Mouse (Mus musculus) A20 (cell line): ENCODE results near the gene Med7.
A peak's percentile ranks its signal among the peaks of the same experiment; 100 is the strongest.
"Not testable (repeated sequence)": the region's sequence is repeated elsewhere in the genome, so short reads cannot be mapped to it uniquely, and the experiment has no call there.

Experiments
- DNase-seq: peaks from one replicate; pipeline ENCODE4 v3.0.0-alpha.2; 2011; ENCODE audit warnings: low read depth, low spot score

Gene Med7

DNA sequence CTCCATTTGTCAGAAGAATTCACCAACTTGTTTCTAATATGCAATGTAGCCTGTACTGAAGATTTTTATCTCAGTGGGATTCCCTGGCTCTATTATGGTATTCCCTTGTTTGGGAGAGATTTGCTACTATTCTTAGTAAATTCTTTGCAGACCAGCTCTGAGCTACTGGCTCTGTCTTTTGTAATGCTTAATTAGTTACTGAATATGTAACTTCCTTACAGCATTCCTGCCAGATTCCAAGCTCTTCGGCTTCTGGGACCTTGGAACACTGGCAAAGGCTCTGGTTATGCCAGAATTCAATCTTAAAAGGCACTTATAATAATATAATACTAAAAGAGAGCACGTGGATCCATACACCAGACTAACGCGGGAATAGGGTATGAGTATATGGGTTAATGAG is 8.6 kb upstream of the Med7 start:
- DNase-seq, result not testable (repeated sequence)

DNA sequence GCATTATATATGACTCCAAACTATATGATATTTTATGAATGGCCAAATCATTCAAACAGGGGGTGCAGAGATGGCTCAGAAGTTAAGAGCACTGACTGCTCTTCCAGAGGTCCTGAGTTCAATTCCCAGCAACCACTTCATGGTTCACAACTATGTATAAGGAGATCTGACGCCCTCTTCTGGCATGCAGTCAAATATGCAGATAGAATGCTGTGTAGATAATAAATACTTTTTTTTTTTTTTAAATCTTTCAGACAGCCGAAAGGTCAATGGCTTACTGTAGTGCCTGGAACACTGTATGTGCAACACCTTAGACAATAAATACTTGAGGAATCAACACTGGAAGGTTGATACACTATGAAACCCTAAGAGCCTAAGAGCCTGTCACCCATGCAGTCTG is 6.6 kb upstream of the Med7 start:
- DNase-seq, result no peak

DNA sequence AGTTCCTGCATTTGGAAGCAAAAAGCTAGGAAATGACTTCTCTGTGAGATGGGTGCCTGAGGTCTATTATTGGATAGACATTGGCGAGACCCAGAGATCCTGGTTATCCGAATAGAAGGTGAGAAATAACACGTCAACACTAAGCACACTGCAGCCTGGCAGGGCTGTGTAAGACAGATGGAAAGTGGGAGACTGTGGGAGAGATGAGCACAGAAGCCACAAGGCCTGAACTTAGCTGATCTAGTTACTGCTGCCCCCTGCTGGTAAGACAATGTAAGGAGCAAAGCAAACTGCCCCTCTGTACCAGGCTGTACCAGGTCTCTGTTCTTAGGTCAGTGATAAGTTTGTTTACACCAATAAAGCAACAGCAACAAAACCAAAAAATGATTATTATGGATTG is 5.6 kb upstream of the Med7 start:
- peak; percentile 86 for DNase-seq

DNA sequence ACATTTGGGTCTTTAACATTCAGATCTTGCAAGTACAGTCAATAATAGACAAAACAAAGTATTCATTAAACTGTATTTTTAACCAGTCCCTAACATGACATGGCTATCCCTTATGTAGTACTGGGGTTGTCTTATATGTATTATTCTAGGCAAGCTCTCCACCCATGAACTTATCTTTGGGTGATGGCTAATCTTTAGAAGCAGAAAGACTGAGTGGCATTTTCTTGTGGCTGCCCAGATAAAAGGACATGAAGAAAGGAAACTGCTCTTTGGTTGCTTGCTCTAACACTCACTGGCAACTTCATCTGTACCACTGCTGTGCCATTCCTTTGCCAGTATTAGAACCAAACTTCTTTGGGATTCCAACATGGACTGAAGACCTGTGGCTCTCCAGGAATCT is 1.4 kb upstream of the Med7 start:
- DNase-seq, result no peak

DNA sequence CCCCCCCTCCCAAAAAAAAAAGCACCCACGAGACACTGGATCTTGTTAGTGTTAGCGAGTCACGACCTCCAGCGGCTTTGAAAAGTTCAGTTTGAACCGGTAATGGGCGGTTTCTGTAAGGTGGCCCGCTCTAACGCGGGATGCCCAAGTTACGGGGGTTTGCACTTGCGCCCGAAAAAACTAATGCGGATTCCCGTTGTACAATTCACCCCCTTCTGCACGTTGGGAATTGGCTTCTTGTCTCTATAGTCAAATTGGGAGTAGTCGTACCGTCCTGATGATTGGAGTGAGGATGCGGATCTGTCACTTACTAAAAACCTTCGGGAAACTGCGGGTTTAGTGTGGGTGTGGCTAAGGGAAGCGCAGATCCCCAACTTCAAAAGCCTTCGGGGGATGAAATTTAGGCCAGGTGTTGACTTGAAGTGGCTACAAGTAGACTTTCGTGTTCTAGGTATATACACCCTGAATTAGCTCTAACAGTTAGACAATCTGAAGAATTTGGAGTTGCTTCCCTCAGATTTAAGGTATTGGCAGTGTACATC is 805 bp downstream of the Med7 start:
- peak; percentile 81 for DNase-seq

GRCm38 (mm10) chr11:46439005-46439543 is 2.3 kb downstream of the Med7 start:
- DNase-seq, result no peak

DNA sequence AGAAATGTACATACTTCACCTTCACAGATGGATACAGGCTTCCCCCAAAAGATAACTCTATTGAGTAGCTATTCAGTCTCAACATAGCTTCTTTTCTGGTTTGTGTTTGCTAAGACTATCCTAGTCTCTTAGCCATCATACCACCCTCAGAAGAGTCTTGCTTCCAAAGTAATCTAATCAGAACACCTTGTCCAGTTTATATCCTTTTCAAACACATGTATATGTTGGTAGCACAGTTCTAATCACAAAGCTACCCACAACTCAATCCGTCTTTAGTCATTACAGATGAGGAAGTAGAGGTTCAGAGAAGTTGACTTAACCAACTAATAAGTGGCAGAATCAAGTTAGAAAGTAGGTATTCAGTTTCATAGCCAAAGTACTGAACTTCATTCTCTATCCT is 5.0 kb downstream of the Med7 start:
- peak; percentile 35 for DNase-seq

DNA sequence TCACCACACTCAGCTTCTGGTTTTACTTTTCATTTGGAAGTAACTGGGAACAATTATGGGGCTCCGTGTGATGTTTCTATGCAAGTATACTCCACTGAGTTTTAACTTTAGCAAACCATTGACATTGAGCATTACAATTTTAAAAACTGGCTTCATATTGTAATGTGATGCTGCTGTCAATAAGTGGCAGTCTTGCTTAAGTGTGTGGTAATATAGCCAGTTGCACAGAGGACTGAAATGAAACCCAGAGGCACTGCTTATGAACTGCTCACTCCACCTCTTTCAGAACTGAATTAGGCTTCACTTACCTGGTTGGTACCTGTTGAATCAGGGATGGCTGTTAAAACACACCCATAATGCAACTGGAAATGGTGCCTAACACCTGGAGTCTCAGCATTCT is 6.4 kb downstream of the Med7 start:
- peak; percentile 47 for DNase-seq

GRCm38 (mm10) chr11:46443979-46444378 is 7.3 kb downstream of the Med7 start:
- no peak for DNase-seq

- DNase-seq, result no peak
Measured at GRCm38 (mm10) chr11:46446150-46446549, 9.4 kb downstream of the Med7 start.

DNA sequence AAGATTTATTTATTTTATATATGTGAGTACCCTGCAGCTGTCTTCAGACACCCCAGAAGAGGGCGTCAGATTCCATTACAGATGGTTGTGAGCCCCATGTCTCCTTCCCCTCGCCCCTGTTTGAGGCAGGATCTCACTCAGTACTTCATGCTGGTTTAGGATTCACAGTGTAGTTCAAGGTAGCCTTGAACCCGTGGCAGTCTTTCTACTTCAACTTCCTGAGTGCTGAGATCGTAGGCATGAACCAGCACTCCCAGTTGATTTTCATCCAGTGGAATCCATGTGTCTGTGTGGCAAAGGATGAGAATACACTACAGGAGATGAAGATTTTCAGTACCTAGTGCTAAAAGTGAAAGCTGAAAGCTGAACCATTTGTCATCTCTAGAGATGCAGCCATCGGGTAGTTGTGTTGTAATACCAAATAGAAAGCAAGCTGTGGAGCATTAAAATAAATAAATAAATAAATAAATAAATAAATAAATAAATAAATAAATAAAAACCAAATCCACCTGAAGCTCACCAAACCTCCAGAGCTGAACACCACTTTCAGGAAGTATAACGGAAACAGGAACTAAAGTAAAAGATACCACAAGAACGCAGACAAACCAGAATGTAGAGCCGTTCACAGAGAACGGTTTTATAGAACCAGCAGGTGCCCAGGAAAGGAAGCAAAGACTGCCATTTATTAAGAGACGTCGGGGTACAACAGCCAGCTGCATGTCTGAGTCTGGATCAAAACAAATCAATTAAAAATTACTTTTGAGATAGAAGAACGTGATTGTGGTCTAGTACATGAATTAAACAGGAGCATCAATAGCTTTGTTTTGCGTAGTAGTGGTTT is 11.1 kb downstream of the Med7 start:
- DNase-seq, result peak; percentile 83

DNA sequence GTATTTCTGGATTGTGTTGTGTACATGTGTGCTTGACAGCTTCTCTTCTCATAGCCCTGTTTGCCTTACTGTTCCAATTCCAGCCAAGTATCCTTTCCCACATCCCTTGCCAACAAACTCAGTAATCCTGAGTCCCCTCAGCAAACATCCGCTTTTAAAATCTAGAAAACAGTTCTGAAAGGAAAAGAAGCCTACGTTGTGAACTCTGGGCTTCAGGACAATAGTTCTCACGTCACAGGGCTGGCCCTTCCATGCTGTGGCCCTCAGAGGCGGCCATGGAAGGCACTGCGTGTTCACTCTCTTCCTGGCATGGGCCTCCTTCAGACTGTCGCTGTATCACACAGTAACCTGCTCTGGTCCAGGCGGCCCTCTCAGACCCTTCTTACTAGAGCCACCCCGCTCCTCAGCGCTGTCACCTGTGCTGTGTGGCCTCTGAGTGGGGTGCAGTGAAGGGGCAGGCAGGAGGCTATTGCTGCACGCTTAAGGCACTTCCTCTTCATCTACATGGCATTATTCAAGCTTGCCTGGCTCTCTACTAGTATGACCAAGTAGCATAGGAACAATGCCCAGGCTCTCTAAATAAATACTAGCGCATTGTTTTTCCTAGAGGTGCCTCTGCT is 12.8 kb downstream of the Med7 start:
- no peak for DNase-seq

- no peak for DNase-seq
Measured at GRCm38 (mm10) chr11:46454453-46455045, 17.8 kb downstream of the Med7 start, which contains the start of gene Havcr2. Havcr2 (plus strand) TSS chr11:46454935.

DNA sequence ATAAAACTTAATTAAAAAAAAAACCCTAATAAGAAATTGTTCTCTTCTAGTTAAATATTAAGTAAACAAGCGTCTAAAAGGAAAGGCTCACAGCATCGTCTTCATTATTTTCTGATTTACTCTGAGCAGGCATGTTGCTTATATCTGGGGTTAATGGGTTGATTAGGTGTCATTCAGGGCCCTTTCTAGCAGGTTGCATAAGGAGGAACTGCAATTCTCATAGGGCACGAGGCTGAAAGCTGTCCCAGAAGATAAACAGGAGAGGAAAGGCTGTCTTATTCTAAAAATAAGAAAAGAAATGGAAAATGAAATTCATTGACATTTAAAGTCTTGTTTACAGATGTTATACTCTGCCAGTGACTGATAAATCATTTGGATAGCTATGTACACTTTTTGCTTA is 23.2 kb downstream of the Med7 start:
- no peak for DNase-seq

DNA sequence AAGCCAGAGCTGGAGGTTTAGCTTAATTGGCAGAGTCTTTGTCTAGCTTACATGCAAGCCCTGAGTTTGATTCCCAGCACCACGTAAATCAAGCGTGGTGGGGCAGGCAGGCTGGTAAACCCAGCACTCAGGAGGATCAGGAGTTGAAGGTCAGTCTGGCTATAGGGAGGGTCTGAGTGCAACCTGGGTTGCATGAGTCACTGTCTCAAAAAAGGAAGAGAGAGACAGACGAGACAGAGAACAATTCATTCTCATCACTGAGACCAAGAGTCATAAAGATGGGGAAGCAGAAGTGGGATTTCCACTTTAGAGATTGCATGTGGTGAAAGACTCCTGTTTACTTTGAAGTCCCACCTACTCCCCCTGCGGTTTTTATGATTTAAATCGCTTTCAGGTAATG is 24.6 kb downstream of the Med7 start:
- peak; percentile 57 for DNase-seq

DNA sequence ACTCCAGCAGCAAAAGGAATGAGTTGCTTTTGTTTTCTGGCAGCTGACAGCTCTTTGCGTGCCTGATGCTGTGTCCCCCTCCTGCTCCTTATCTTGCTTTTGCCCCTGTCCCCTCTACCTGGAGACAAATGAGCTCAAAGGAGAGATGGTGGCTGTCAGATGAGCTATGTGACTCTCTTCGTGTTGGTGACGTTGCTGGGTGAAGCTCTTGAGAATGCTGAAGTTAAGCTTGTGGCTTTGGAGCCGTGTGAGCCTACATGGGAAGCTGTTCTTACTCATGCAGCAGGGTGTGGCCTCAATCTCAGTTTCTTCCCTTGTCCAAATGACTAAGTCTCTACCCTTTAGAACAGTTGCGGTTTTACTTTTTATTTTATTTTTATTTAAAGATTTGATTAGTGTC is 25.2 kb downstream of the Med7 start:
- peak; percentile 44 for DNase-seq

DNA sequence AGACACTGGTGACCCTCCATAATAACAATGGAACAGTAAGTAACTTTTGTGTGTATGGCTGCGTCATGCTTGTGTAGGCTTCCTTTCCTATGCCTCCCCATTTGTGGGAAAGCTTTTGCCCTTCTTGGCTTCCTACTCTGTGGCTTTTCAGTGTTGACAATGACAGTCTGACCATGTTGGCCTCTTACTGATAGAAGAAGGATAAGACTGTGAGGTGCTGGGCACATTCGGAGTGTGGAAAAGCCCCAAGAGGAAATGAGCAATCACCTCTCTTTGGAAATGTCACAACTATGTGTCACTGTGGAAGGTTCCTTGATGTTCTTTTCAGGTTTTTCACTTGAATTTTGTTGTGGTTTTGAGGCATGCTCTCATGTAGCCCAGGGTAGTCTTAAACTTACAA is 30.2 kb downstream of the Med7 start:
- no peak for DNase-seq

GRCm38 (mm10) chr11:46474220-46474619 is 37.5 kb downstream of the Med7 start:
- no peak for DNase-seq

- DNase-seq, result no peak
Measured at GRCm38 (mm10) chr11:46479311-46479710, 42.6 kb downstream of the Med7 start.

DNA sequence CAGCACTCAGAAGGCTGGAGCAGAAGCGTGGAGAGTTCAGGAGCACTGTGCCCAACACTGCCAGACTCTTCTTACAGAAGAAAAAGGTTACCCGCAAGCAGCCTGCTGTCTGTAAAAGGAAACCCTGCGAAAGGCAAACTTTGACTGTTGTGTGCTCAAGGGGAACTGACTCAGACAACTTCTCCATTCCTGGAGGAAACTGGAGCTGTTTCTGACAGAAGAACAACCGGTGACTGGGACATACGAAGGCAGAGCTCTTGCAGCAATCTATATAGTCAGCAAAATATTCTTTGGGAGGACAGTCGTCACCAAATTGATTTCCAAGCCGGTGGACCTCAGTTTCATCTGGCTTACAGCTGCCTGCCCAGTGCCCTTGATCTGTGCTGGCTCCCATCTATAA is 43.8 kb downstream of the Med7 start:
- no peak for DNase-seq

GRCm38 (mm10) chr11:46488231-46488630 is 51.5 kb downstream of the Med7 start:
- DNase-seq, result peak; percentile 28

DNA sequence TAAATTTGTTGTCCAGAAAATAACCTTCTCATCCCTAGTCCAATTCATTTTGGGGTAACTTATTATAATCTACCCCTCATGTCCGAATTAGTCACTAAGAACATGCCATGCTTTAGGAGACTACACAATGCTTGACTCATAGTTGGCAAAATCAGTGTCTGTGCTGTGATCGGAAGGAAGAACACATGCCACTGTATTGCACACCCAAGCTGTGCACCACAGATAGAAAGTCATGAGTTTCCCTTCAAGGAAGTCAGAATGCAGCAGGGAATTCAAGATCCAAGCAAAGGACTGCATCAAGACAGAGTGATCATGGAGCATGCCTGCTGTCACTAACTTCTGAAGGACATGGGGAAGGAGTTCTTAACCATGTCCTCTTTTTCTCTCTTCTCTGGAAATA is 51.9 kb downstream of the Med7 start:
- DNase-seq, result no peak
